Mouse (Mus musculus): ENCODE data around the gene Cdc25a.

Cdc25a gene

GRCm38 (mm10) chr9:109874797-109875691, at the start of gene Cdc25a:
TSS of gene Cdc25a (plus strand) at chr9:109875579.
- DNase-seq: peak; percentile 99

- no peak for DNase-seq
Observed at GRCm38 (mm10) chr9:109825739-109826138, 49.6 kb upstream of the Cdc25a start.

- DNase-seq: no peak
Observed at GRCm38 (mm10) chr9:109826181-109826580, 49.2 kb upstream of the Cdc25a start.

- DNase-seq: peak; percentile 86 to 92
Observed at GRCm38 (mm10) chr9:109832391-109833087, 42.8 kb upstream of the Cdc25a start, which contains the start of gene Nme6. TSS of gene Nme6 (plus strand) at chr9:109832749.

- no peak for DNase-seq
Observed at GRCm38 (mm10) chr9:109833088-109833412, 42.3 kb upstream of the Cdc25a start.

- peak; percentile 12 to 42 for DNase-seq
Observed at GRCm38 (mm10) chr9:109849312-109849758, 26.0 kb upstream of the Cdc25a start, which contains the start of gene Camp. TSS of gene Camp (minus strand) at chr9:109849617.

- no peak for DNase-seq
Observed at GRCm38 (mm10) chr9:109850099-109850498, 25.3 kb upstream of the Cdc25a start.

GRCm38 (mm10) chr9:109854341-109854740, 21.0 kb upstream of the Cdc25a start:
- DNase-seq: no peak

- DNase-seq: no peak
Observed at GRCm38 (mm10) chr9:109855947-109856346, 19.4 kb upstream of the Cdc25a start.

GRCm38 (mm10) chr9:109862397-109863044, 12.9 kb upstream of the Cdc25a start:
- peak; percentile 56 to 92 for DNase-seq

GRCm38 (mm10) chr9:109863085-109863484, 12.3 kb upstream of the Cdc25a start:
- DNase-seq: no peak

- DNase-seq: no peak
Observed at GRCm38 (mm10) chr9:109866218-109866617, 9.2 kb upstream of the Cdc25a start.

GRCm38 (mm10) chr9:109870983-109871572, 4.3 kb upstream of the Cdc25a start:
- DNase-seq: peak; percentile 57 to 66

GRCm38 (mm10) chr9:109875695-109876601, 569 bp downstream of the Cdc25a start:
- DNase-seq: peak; percentile 67 to 87

GRCm38 (mm10) chr9:109876756-109877155, 1.4 kb downstream of the Cdc25a start:
- DNase-seq: peak; percentile 47 to 49

GRCm38 (mm10) chr9:109877666-109878065, 2.3 kb downstream of the Cdc25a start:
- DNase-seq: no peak

- no peak for DNase-seq
Observed at GRCm38 (mm10) chr9:109879305-109879704, 3.9 kb downstream of the Cdc25a start.

GRCm38 (mm10) chr9:109886259-109886658, 10.9 kb downstream of the Cdc25a start:
- DNase-seq: peak in 1 of 2 experiments; percentile 35

GRCm38 (mm10) chr9:109887321-109887720, 11.9 kb downstream of the Cdc25a start:
- peak; percentile 56 to 74 for DNase-seq

GRCm38 (mm10) chr9:109891501-109891900, 16.1 kb downstream of the Cdc25a start:
- DNase-seq: no peak

GRCm38 (mm10) chr9:109892651-109893250, 17.4 kb downstream of the Cdc25a start:
- DNase-seq: peak; percentile 81 to 93

Data from kidney, postnatal 36 days (tissue).